Mouse (Mus musculus) embryonic facial prominence, embryonic 11.5 days (tissue): Measurements from ENCODE around the gene Gipc1. TPM values are rescaled to one million over a fixed set of nuclear protein-coding genes. Genes with fewer than 3 reads are reported as not detected.
A peak's percentile ranks its signal among the peaks of the same experiment; 100 is the strongest.

ENCODE experiments used
- ATAC-seq: fragments of 200-750 bp; cut with Nextera tagmentation; replicated peaks from 2 replicates; pipeline ENCODE4 v1.8.0; 2017; ENCODE audit warnings: low read depth; ENCODE audit not compliant: insufficient number of reproducible peaks, low FRiP score, low TSS enrichment
- DNase-seq: peaks from one replicate; pipeline ENCODE4 v3.0.0-alpha.2; 2015; ENCODE audit warnings: low spot score
- H3K27ac ChIP-seq: fragments of 300-500 bp; sonication (generic); replicated peaks from 2 replicates; pipeline ENCODE4 v1.5.1; 2014; ENCODE audit warnings: mild to moderate bottlenecking, low read depth, low read length, control low read depth
- H3K27me3 ChIP-seq: fragments of 300-500 bp; sonication (generic); 2 replicates; pipeline ENCODE4 v1.6.1; 2014; ENCODE audit warnings: mild to moderate bottlenecking, low read length, moderate library complexity, mixed read lengths; ENCODE audit not compliant: control insufficient read depth, insufficient read depth
- H3K36me3 ChIP-seq: fragments of 300-500 bp; sonication (generic); replicated peaks from 2 replicates; pipeline ENCODE4 v1.6.1; 2014; ENCODE audit warnings: low read depth, mild to moderate bottlenecking, low read length, moderate library complexity, mixed read lengths; ENCODE audit not compliant: control insufficient read depth, insufficient read depth
- H3K4me1 ChIP-seq: fragments of 300-500 bp; sonication (generic); 2 replicates; pipeline ENCODE4 v1.6.1; 2014; ENCODE audit warnings: low read length, mixed read lengths; ENCODE audit not compliant: control insufficient read depth, insufficient read depth
- H3K4me2 ChIP-seq: fragments of 300-500 bp; sonication (generic); 2 replicates; pipeline ENCODE4 v1.6.1; 2014; ENCODE audit warnings: low read depth, mild to moderate bottlenecking, control low read depth, low read length, moderate library complexity
- H3K4me3 ChIP-seq: fragments of 300-500 bp; sonication (generic); 2 replicates; pipeline ENCODE4 v1.5.1; 2014; ENCODE audit warnings: low read depth, low read length, control low read depth
- H3K9ac ChIP-seq: fragments of 300-500 bp; sonication (generic); replicated peaks from 2 replicates; pipeline ENCODE4 v1.6.1; 2014; ENCODE audit warnings: mild to moderate bottlenecking, control low read depth, low read length
- H3K9me3 ChIP-seq: fragments of 300-500 bp; sonication (generic); replicated peaks from 2 replicates; pipeline ENCODE4 v1.6.1; 2016; ENCODE audit warnings: mild to moderate bottlenecking, low read length, inconsistent platforms, mixed read lengths; ENCODE audit not compliant: control insufficient read depth
- whole genome bisulfite sequencing: fragments of 180-500 bp; shearing (Covaris S2); extraction: QIAGEN DNeasy Blood & Tissue Kit; methylation state at CpG from one replicate; pipeline ENCODE4 v1.1.7; 2014; 5-methylcytosine and 5-hydroxymethylcytosine counted together
- polyA plus RNA-seq: library from polyadenylated mRNA; unstranded; fragments of >200 nt; fragmentation: Nextera tagmentation; extraction: Ambion mirVana; gene quantifications from 2 replicates; pipeline ENCODE4 v1.2.1, GENCODE M21; 2014

The Gipc1 gene
- polyA plus RNA-seq, 1 experiment from 2014 or later = 169 TPM

DNA sequence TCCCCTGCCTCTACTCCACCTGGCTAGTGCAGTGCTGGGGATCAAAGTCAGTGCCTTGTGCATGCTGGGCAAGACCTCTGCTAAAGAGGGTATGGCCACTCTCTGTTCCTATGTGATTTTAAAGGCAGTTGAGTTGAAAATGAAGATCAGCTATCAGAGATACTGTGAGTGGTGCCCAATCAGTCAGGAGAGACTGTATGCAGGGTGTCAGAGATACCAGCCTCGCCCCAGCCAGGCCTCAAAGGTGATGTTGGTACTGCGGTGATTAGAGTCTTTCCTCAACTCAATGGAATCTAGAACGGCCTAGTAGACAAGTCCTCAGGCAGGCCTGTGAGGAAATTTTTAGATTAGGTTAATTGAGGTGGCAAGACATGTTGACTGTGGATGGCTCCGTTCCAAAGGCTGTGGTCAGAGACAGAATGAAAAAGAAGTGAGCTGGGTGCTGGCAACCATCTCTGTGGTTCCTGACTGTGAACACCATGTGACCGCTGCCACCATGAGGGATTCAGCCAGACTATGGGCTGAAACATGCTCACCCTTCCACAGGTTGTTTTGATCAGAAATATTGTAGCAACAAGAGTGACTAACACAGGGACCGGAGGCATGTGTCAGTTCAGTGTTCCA, 26.7 kb upstream of the Gipc1 start:
- no peak overlapping the region for H3K4me2 ChIP-seq
- no peak overlapping the region for H3K4me3 ChIP-seq
- 87% methylated on average over 6 of the region's 6 CpGs for WGBS
- DNase-seq (no peak), ATAC-seq (no peak)
- H3K9me3 ChIP-seq = no peaks in the 10 kb centered on the region
- no peak overlapping the region for H3K9ac ChIP-seq
- no peaks in the 10 kb centered on the region for H3K36me3 ChIP-seq
- no peaks in the 10 kb centered on the region for H3K27me3 ChIP-seq
- H3K4me1 ChIP-seq = no peaks in the 10 kb centered on the region
- no peak overlapping the region for H3K27ac ChIP-seq

DNA sequence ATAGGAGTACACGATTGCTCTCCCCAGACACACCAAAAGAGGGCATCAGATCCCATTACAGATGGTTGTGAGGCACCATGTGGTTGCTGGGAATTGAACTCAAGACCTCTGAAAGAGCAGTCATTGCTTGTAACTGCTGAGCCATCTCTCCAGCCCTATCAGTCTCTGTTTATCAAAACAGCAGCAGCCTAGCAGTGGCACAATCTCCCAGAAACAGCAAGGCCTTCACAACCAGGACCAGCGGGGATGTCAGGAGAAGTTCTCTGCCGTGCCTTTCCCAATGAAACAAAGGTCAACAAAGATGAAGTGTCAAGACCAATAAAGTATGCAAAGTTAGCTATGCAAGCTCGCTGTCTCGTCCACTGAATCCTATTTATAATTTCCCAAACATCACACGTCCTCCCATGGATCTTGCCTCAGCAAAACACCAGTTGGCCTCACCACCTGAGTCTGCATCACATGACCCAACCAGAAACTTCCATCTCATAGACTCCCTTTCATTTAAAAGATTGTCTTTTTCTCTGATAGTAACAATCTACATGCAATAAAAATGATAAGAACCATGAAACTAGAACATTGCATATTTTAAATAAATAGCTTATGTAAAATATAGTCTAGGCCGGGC, 20.3 kb upstream of the Gipc1 start:
- no peak overlapping the region for H3K4me3 ChIP-seq
- H3K4me2 ChIP-seq = no peak overlapping the region
- H3K27ac ChIP-seq = no peak overlapping the region
- H3K36me3 ChIP-seq = no peaks in the 10 kb centered on the region
- H3K9me3 ChIP-seq = no peaks in the 10 kb centered on the region
- WGBS = 84% methylated on average over 7 of the region's 7 CpGs
- H3K9ac ChIP-seq = no peak overlapping the region
- H3K4me1 ChIP-seq = no peaks in the 10 kb centered on the region
- no peaks in the 10 kb centered on the region for H3K27me3 ChIP-seq
- no peak for DNase-seq
- ATAC-seq = no peak

DNA sequence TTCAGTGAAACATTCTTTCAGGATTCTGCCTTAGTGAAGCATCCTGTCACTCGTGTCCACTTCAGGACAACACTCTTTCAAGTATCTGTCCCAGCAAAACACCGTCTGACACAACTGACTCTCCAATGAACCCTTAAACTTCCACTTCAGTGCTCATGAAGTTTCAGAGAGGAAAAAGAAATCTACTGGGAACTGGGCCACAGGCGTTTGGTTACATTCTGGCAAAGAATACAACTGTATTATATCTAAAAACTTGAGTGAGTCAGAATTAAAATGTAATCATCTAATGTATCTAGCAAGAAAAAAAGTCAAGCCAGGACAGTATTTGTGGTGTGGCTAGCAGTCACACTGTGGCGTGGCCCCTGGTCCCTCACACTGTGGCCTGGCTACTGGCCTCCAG, 13.6 kb upstream of the Gipc1 start:
- DNase-seq (no peak), ATAC-seq (no peak)
- H3K27ac ChIP-seq = no peak overlapping the region
- no peaks in the 10 kb centered on the region for H3K36me3 ChIP-seq
- WGBS = 74% methylated on average over 4 of the region's 4 CpGs
- H3K9ac ChIP-seq = no peak overlapping the region
- H3K4me1 ChIP-seq = no peaks in the 10 kb centered on the region
- no peak overlapping the region for H3K4me2 ChIP-seq
- no peaks in the 10 kb centered on the region for H3K9me3 ChIP-seq
- no peaks in the 10 kb centered on the region for H3K27me3 ChIP-seq
- no peak overlapping the region for H3K4me3 ChIP-seq

DNA sequence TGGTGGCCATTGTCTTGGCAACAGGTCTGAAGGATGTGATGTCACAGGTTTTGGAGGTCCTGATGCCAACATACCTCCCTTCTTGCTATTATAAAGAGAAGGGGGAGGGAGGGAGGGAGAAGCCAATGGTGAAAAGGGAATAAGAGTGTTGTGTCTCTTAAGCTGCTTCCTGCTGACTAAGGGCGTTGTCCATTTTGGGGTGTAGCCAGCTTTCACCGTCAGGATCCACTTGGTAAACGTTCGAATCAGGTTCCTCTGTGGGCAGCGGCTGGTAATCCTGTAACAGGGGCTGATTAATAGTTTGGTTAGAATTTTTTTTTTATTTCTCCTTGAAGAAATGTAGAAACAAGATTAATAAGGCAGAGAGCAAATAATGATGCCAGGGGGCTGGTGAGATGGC, 12.8 kb upstream of the Gipc1 start:
- H3K4me1 ChIP-seq = no peaks in the 10 kb centered on the region
- H3K4me2 ChIP-seq = no peak overlapping the region
- H3K36me3 ChIP-seq = no peaks in the 10 kb centered on the region
- H3K27ac ChIP-seq = no peak overlapping the region
- ATAC-seq = no peak
- DNase-seq = no peak
- no peaks in the 10 kb centered on the region for H3K9me3 ChIP-seq
- no peak overlapping the region for H3K4me3 ChIP-seq
- H3K9ac ChIP-seq = no peak overlapping the region
- WGBS = 64% methylated on average over 5 of the region's 5 CpGs
- no peaks in the 10 kb centered on the region for H3K27me3 ChIP-seq

DNA sequence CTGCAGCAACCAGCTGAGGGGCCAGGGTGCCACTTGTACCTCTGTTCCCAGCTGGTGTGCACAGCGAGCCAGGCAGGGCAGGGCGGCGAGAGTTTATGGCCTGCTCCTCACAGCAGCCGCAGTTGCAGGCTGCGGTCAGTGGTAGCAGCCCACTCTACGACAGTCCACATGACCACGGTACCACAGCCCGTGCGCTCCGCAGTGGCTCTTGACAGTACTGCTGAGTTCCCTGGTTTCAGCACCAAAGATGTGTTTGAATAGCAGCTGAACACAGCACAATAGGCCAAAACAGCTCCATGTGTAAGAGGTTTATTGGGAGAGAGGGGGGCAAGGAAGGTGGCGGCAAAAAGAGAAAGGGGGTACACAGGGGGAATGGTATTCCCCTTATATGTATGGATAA, 5.0 kb upstream of the Gipc1 start:
- Histone ChIP-seq H3K27me3 (no peaks in the 10 kb centered on the region), H3K4me1 (no peaks in the 10 kb centered on the region), H3K4me3 (no peak overlapping the region), H3K9me3 (no peaks in the 10 kb centered on the region), H3K9ac (no peak overlapping the region), H3K4me2 (no peak overlapping the region), H3K36me3 (no peaks in the 10 kb centered on the region), H3K27ac (no peak overlapping the region)
- ATAC-seq = no peak
- DNase-seq = no peak
- 95% methylated on average over 11 of the region's 11 CpGs for WGBS

DNA sequence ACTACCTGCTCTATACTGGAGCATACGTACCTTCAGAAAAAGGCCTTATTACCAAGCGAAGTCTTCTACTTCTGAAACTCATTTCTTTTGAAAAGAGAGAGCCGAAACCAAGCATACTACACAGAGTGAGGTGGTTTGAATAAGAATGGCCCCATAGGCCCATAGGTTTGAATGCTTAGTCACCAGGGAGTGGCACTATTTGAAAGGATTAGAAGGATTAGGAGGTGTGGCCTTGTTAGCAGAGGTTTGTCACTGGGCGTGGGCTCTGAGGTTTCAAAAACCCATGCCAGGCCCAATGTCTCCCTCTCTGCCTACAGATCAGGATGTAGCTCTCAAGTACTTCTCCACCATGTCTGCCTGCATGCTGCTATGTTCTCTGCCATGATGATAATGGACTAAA, 4.4 kb upstream of the Gipc1 start:
- no peak overlapping the region for H3K4me3 ChIP-seq
- WGBS = 95% methylated on average over 4 of the region's 4 CpGs
- no peak for ATAC-seq
- no peak for DNase-seq
- H3K27me3 ChIP-seq = no peaks in the 10 kb centered on the region
- no peak overlapping the region for H3K4me2 ChIP-seq
- H3K9me3 ChIP-seq = no peaks in the 10 kb centered on the region
- H3K27ac ChIP-seq = no peak overlapping the region
- no peak overlapping the region for H3K9ac ChIP-seq
- no peaks in the 10 kb centered on the region for H3K36me3 ChIP-seq
- H3K4me1 ChIP-seq = no peaks in the 10 kb centered on the region

DNA sequence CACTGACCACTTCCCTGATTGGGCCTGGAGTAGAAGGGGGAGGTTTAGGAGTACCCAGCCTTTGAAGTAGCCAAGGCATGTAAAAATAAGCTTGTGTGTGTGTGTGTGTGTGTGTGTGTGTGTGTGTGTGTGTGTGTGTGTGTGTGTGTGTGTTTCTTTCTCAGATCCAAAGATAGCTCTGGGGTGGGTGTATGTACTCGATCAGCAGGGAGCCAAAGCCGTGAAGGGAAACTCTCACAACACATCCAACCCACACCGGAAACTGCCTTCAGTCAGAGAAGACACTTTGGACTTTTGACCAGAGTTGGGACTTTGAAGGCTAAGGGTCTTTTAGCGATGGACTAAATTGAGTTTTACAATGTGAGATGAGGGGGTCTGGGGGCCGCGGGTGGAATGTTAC, 2.8 kb upstream of the Gipc1 start:
- no peaks in the 10 kb centered on the region for H3K9me3 ChIP-seq
- H3K27ac ChIP-seq = no peak overlapping the region
- ATAC-seq = no peak
- peaks cover 9% of the 10 kb centered on the region for H3K4me1 ChIP-seq
- H3K9ac ChIP-seq = no peak overlapping the region
- H3K4me2 ChIP-seq = no peak overlapping the region
- H3K27me3 ChIP-seq = no peaks in the 10 kb centered on the region
- WGBS = 96% methylated on average over 6 of the region's 6 CpGs
- H3K4me3 ChIP-seq = no peak overlapping the region
- H3K36me3 ChIP-seq = no peaks in the 10 kb centered on the region
- DNase-seq = no peak

DNA sequence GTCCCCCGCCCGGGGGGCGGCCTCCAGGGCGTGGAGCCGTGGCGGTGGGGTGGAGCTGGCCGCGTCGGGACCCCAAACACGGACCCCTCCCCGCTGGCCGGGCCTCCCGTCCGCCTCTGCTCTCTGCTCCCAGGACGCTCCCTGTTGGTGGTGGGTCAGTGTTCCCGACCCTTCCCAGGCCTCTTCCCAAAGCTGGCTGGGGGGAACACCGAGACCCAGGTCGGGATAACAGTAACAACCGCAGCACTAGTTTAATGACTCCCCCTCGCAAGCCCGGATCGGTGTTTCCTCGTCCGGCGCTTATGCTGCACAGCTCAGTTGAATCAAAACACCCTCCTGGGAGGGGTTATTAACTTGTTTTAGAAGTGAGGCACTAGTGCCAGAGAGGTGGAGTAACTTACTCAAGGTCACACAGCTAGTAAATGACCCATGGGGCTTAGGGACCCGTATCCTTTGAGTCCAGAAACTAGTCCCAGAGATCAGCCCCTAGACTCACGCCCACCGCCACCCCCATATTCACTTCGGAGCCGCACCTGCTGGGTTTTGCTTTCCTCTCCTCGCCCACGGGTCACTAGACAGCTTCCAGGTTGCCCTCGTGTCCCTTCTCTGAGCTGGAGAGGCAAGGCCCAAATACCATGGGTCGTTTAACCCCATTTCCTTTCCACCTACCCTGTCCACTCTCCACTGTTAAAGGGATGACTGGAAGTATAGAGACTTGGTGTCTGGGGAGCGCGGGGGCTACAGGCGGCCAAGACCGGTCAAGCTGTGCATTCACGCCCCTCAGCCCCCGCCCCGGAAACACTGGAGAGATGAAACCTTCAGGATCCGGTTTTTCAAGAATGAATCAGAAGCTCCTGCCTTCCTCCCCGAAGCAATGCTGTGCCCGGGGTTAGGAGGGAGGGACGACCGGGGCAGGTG, 526 bp downstream of the Gipc1 start:
- Histone ChIP-seq H3K9ac (peak overlapping the region; percentile 83), H3K27ac (peak overlapping the region; percentile 74), H3K4me2 (peak overlapping the region; percentile 92), H3K27me3 (no peaks in the 10 kb centered on the region), H3K9me3 (no peaks in the 10 kb centered on the region), H3K4me3 (peak overlapping the region; percentile 86), H3K4me1 (peaks cover 9% of the 10 kb centered on the region), H3K36me3 (no peaks in the 10 kb centered on the region; the same call in 1 of the 2 replicates)
- DNase-seq = peak; percentile 43
- peak; percentile 34 for ATAC-seq
- WGBS = under 1% methylated on average over 46 of the region's 46 CpGs
